Comparison of ENCODE assay signal across 19 mouse cellular contexts in genomic region chr6:145781256-145781655, GRCm38 (mm10). TPM values are rescaled to one million over a fixed set of nuclear protein-coding genes. Genes with fewer than 3 reads are reported as not detected.
DNase-seq lines count a peak whose midpoint lies in the region; ATAC-seq and TF ChIP-seq lines count a peak whose summit lies in the region.
"Had no signal": no experiment of that assay in that cellular context is flagged by ENCODE, and none has a peak within 500 bp of the region (broad histone marks: within the 10 kb centered on the region; RNA-seq: fewer than 3 reads in every experiment).

No protein-coding gene starts in this region.

- 87% methylated on average over 9 of the region's 9 CpGs for WGBS in heart, embryonic 10.5 days
- WGBS in midbrain, embryonic 14.5 days: 90% methylated on average over 9 of the region's 9 CpGs
- 93% methylated on average over 9 of the region's 9 CpGs for WGBS in midbrain, embryonic 10.5 days
- 91% methylated on average over 9 of the region's 9 CpGs for WGBS in forebrain, embryonic 11.5 days

- H3K4me3 ChIP-seq in heart, embryonic 10.5 days: no peak overlapping the region
- H3K4me3 ChIP-seq in midbrain, embryonic 14.5 days (replicated peaks; ENCODE audit: low read depth, low read length): no peak overlapping the region
- H3K4me3 ChIP-seq in midbrain, embryonic 10.5 days: no peak overlapping the region
- H3K4me3 ChIP-seq in forebrain, embryonic 11.5 days (ENCODE audit: low read depth, low read length): no peak overlapping the region
- H3K4me3 ChIP-seq in left cerebral cortex, adult 2 months: no peak overlapping the region
- H3K4me3 ChIP-seq: forebrain, embryonic 13.5 days; stomach, embryonic 15.5 days had no signal

- H3K9me3 ChIP-seq in heart, embryonic 10.5 days: no peaks in the 10 kb centered on the region
- no peaks in the 10 kb centered on the region for H3K9me3 ChIP-seq in midbrain, embryonic 14.5 days (ENCODE audit: control insufficient read depth, low read length)
- H3K9me3 ChIP-seq in midbrain, embryonic 10.5 days (replicated peaks): 0 out of 2 replicates have a peak, but pooled peaks cover 4% of the 10 kb centered on the region
- no peaks in the 10 kb centered on the region for H3K9me3 ChIP-seq in forebrain, embryonic 11.5 days (ENCODE audit: control insufficient read depth, low read length)
- H3K9me3 ChIP-seq: forebrain, embryonic 13.5 days; stomach, embryonic 15.5 days had no signal

- no peak overlapping the region for H3K4me2 ChIP-seq in midbrain, embryonic 14.5 days (ENCODE audit: low read length)
- H3K4me2 ChIP-seq in forebrain, embryonic 11.5 days (ENCODE audit: low read depth, low read length, severe bottlenecking): no peak overlapping the region
- H3K4me2 ChIP-seq: forebrain, embryonic 13.5 days; heart, embryonic 11.5 days; lung, embryonic 14.5 days; midbrain, embryonic 11.5 days; stomach, embryonic 15.5 days had no signal

- intact Hi-C loops in left cerebral cortex, adult 2 months (cut with DNase I): no loop called here

- TF ChIP-seq CTCF in left cerebral cortex, adult 2 months (IDR thresholded peaks at IDR 0.05): no peak

- peaks cover 4% of the 10 kb centered on the region; the same call in 1 of the 2 replicates for H3K36me3 ChIP-seq in heart, embryonic 10.5 days
- no peaks in the 10 kb centered on the region for H3K36me3 ChIP-seq in midbrain, embryonic 14.5 days (ENCODE audit: control insufficient read depth, insufficient read depth, low read length)
- no peaks in the 10 kb centered on the region for H3K36me3 ChIP-seq in midbrain, embryonic 10.5 days
- no peaks in the 10 kb centered on the region for H3K36me3 ChIP-seq in forebrain, embryonic 11.5 days (ENCODE audit: control insufficient read depth, insufficient read depth, low read length)
- H3K36me3 ChIP-seq: stomach, embryonic 15.5 days had no signal

- H3K27ac ChIP-seq in heart, embryonic 10.5 days: no peak overlapping the region; the same call in 1 of the 2 replicates
- no peak overlapping the region for H3K27ac ChIP-seq in midbrain, embryonic 14.5 days (replicated peaks; ENCODE audit: low read depth, low read length)
- H3K27ac ChIP-seq in midbrain, embryonic 10.5 days (replicated peaks): no peak overlapping the region
- no peak overlapping the region for H3K27ac ChIP-seq in forebrain, embryonic 11.5 days (ENCODE audit: low read depth, low read length)
- H3K27ac ChIP-seq in left cerebral cortex, adult 2 months: no peak overlapping the region; the same call in 1 of the 2 replicates
- H3K27ac ChIP-seq: forebrain, embryonic 13.5 days; stomach, embryonic 15.5 days had no signal

- H3K9ac ChIP-seq in midbrain, embryonic 14.5 days (replicated peaks; ENCODE audit: low read length): 0 out of 2 replicates have a peak overlapping the region, but pooled peaks have one; percentile 20
- H3K9ac ChIP-seq in forebrain, embryonic 11.5 days (ENCODE audit: low read length): no peak overlapping the region
- H3K9ac ChIP-seq: forebrain, embryonic 13.5 days; lung, embryonic 14.5 days; stomach, embryonic 15.5 days had no signal

- peaks cover 35% of the 10 kb centered on the region for H3K4me1 ChIP-seq in heart, embryonic 10.5 days
- no peaks in the 10 kb centered on the region for H3K4me1 ChIP-seq in midbrain, embryonic 14.5 days (ENCODE audit: control insufficient read depth, insufficient read depth, low read length)
- H3K4me1 ChIP-seq in midbrain, embryonic 10.5 days: peaks cover 11% of the 10 kb centered on the region
- no peaks in the 10 kb centered on the region; the same call in 1 of the 2 replicates for H3K4me1 ChIP-seq in forebrain, embryonic 11.5 days (replicated peaks; ENCODE audit: control insufficient read depth, insufficient read depth, low read length)
- H3K4me1 ChIP-seq: stomach, embryonic 15.5 days had no signal

- peak; percentile 76 for DNase-seq in heart, adult 11 months
- no peak for DNase-seq in heart, embryonic 10.5 days (ENCODE audit: low spot score)
- DNase-seq in midbrain, embryonic 14.5 days: no peak
- DNase-seq in midbrain, embryonic 10.5 days (ENCODE audit: low spot score): no peak
- peak; percentile 66 to 80 for DNase-seq in cerebellum, postnatal 14 days
- DNase-seq in forebrain, embryonic 11.5 days (ENCODE audit: low spot score): no peak
- DNase-seq in neural tube, embryonic 10.5 days (ENCODE audit: extremely low spot score, low spot score): no peak
- no peak for DNase-seq in left cerebral cortex, adult 2 months (ENCODE audit: extremely low spot score in 1 of 2, low spot score in 2 of 2)
- DNase-seq: adrenal gland, postnatal 36 days; B cell, adult 2 months; lung, embryonic 14.5 days; lung, postnatal 4 days; right cerebral cortex, postnatal 14 days; thymus, adult 2 months had no signal

- ATAC-seq in midbrain, embryonic 14.5 days (ENCODE audit: low FRiP score, low TSS enrichment): no peak
- no peak for ATAC-seq in forebrain, embryonic 11.5 days (replicated peaks; ENCODE audit: low FRiP score)
- ATAC-seq: activated CD4-positive, CD25-positive, alpha-beta regulatory T cell, adult 4 months; forebrain, embryonic 13.5 days had no signal

- H3K27me3 ChIP-seq in heart, embryonic 10.5 days (ENCODE audit: insufficient read depth, poor library complexity, severe bottlenecking): no peaks in the 10 kb centered on the region
- no peaks in the 10 kb centered on the region for H3K27me3 ChIP-seq in midbrain, embryonic 14.5 days (ENCODE audit: control insufficient read depth, insufficient read depth, low read length)
- H3K27me3 ChIP-seq in midbrain, embryonic 10.5 days (ENCODE audit: low read depth, poor library complexity, severe bottlenecking): no peaks in the 10 kb centered on the region
- no peaks in the 10 kb centered on the region for H3K27me3 ChIP-seq in forebrain, embryonic 11.5 days (ENCODE audit: control insufficient read depth, insufficient read depth, low read length)
- H3K27me3 ChIP-seq: forebrain, embryonic 13.5 days; stomach, embryonic 15.5 days had no signal

RNA-seq across cellular contexts. Expression of gene Rassf8, which starts 34.7 kb away (rescaled TPM):
- polyA plus RNA-seq in heart, embryonic 10.5 days (2016; fragmentation: Nextera tagmentation; extraction: Ambion mirVana): 7.2 and 8.6 TPM in 2 replicates
- polyA plus RNA-seq in midbrain, embryonic 14.5 days (2014; fragmentation: Nextera tagmentation; extraction: Ambion mirVana): 4.4 and 6.9 TPM in 2 replicates
- 3.0 and 3.6 TPM in 2 replicates for polyA plus RNA-seq in midbrain, embryonic 10.5 days (2016; fragmentation: Nextera tagmentation; extraction: Ambion mirVana)
- 4.0 and 4.3 TPM in 2 replicates for polyA plus RNA-seq in forebrain, embryonic 11.5 days (2014; fragmentation: Nextera tagmentation; extraction: Ambion mirVana)
- total RNA-seq in left cerebral cortex, adult 2 months (2021): 10 to 100 TPM; 19.3 to 19.5 TPM

Comparison
In these comparisons a context has a peak if more than half of its experiments do, and no peak if none do; other contexts are left out.
1. DNase-seq: peak in heart, adult 11 months (single experiment) and cerebellum, postnatal 14 days (2 of 2); none in heart, embryonic 10.5 days (single experiment), midbrain, embryonic 14.5 days (single experiment), midbrain, embryonic 10.5 days (single experiment), forebrain, embryonic 11.5 days (single experiment), neural tube, embryonic 10.5 days (single experiment) and left cerebral cortex, adult 2 months (0 of 2).